Mouse (Mus musculus): ENCODE measurements around the gene Slc30a10.
A peak's percentile ranks its signal among the peaks of the same experiment; 100 is the strongest.

Slc30a10 gene

GRCm38 (mm10) chr1:185454575-185454954 lies at the start of gene Slc30a10:
Gene Slc30a10 (plus strand): TSS chr1:185454848.
- DNase-seq (ENCODE audit: low spot score) = no peak

- no peak for DNase-seq (ENCODE audit: low spot score)
Observed at GRCm38 (mm10) chr1:185405921-185406320, 48.7 kb upstream of the Slc30a10 start.

GRCm38 (mm10) chr1:185409831-185410230 lies 44.8 kb upstream of the Slc30a10 start:
- DNase-seq (ENCODE audit: low spot score) = no peak

- no peak for DNase-seq (ENCODE audit: low spot score)
Observed at GRCm38 (mm10) chr1:185418011-185418410, 36.6 kb upstream of the Slc30a10 start.

- no peak for DNase-seq (ENCODE audit: low spot score)
Observed at GRCm38 (mm10) chr1:185419805-185420204, 34.8 kb upstream of the Slc30a10 start.

- no peak for DNase-seq (ENCODE audit: low spot score)
Observed at GRCm38 (mm10) chr1:185420776-185421175, 33.9 kb upstream of the Slc30a10 start.

- no peak for DNase-seq (ENCODE audit: low spot score)
Observed at GRCm38 (mm10) chr1:185426583-185426982, 28.1 kb upstream of the Slc30a10 start.

- no peak for DNase-seq (ENCODE audit: low spot score)
Observed at GRCm38 (mm10) chr1:185430488-185430887, 24.2 kb upstream of the Slc30a10 start.

- DNase-seq (ENCODE audit: low spot score) = no peak
Observed at GRCm38 (mm10) chr1:185431245-185431997, 23.2 kb upstream of the Slc30a10 start.

- DNase-seq (ENCODE audit: low spot score) = no peak
Observed at GRCm38 (mm10) chr1:185431998-185432317, 22.7 kb upstream of the Slc30a10 start.

GRCm38 (mm10) chr1:185433112-185433511 lies 21.5 kb upstream of the Slc30a10 start:
- DNase-seq (ENCODE audit: low spot score) = no peak

- peak; percentile 31 for DNase-seq (ENCODE audit: low spot score)
Observed at GRCm38 (mm10) chr1:185438841-185439580, 15.6 kb upstream of the Slc30a10 start.

GRCm38 (mm10) chr1:185441703-185442472 lies 12.8 kb upstream of the Slc30a10 start:
- no peak for DNase-seq (ENCODE audit: low spot score)

GRCm38 (mm10) chr1:185448936-185449335 lies 5.7 kb upstream of the Slc30a10 start:
- no peak for DNase-seq (ENCODE audit: low spot score)

- DNase-seq (ENCODE audit: low spot score) = no peak
Observed at GRCm38 (mm10) chr1:185449727-185450126, 4.9 kb upstream of the Slc30a10 start.

GRCm38 (mm10) chr1:185451077-185451476 lies 3.6 kb upstream of the Slc30a10 start:
- no peak for DNase-seq (ENCODE audit: low spot score)

- no peak for DNase-seq (ENCODE audit: low spot score)
Observed at GRCm38 (mm10) chr1:185451495-185451894, 3.2 kb upstream of the Slc30a10 start.

GRCm38 (mm10) chr1:185452461-185452860 lies 2.2 kb upstream of the Slc30a10 start:
- DNase-seq (ENCODE audit: low spot score) = no peak

GRCm38 (mm10) chr1:185454144-185454543 lies 504 bp upstream of the Slc30a10 start:
- DNase-seq (ENCODE audit: low spot score) = no peak

- no peak for DNase-seq (ENCODE audit: low spot score)
Observed at GRCm38 (mm10) chr1:185454955-185455701, 480 bp downstream of the Slc30a10 start.

GRCm38 (mm10) chr1:185456327-185456726 lies 1.7 kb downstream of the Slc30a10 start:
- no peak for DNase-seq (ENCODE audit: low spot score)

- no peak for DNase-seq (ENCODE audit: low spot score)
Observed at GRCm38 (mm10) chr1:185460096-185460495, 5.4 kb downstream of the Slc30a10 start.

All from layer of hippocampus, adult 9-10 months (tissue).